Mouse (Mus musculus): Measurements from ENCODE around the gene Tas2r135.

DNA sequence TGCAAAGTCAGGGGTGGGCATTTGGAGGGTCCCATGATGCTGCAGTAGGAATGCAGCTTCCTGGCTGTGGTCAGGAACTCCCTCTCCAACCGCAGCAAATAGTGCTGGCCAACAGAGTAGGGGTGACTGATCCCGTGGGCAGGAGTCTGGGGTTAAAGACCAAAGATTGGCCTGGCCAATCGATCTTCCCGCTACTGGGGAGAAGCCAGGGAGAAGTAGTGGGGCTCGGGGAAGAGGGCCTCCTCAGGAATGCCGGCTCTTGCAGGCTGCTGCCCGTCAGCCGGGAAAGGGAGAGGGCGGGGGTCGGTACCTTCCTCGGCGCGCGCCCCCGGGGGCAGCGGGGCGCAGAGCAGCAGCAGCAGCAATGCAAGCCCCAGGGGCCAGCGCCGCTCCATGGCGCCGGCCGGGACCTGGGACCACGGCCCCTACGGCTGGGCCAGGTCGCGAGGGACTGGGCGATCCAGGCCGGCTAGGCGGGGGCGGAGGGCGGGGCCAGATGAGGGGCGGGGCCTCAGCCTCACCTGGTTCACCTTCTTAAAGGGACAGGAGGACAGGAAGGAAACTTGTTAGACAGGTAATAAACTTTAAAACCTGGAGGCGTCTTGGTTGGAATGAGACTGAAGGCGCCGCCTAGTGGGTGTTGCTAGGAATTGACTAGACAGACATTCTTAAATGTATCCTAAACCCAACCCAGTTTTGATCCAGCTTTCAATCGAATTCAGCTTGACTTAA, 32.3 kb upstream of the Tas2r135 start, which contains the start of gene Epha1:
- TF ChIP-seq CTCF (IDR thresholded peaks at IDR 0.05; ENCODE audit: insufficient read depth, low read depth, low read length) (no peak), POLR2A (IDR thresholded peaks at IDR 0.05; ENCODE audit: insufficient read depth, low read depth, low read length) (no peak)

All from olfactory bulb, adult 2 months (tissue).